Mouse (Mus musculus): ENCODE data around the gene Vps37b. TPM values are rescaled to one million over a fixed set of nuclear protein-coding genes. Genes with fewer than 3 reads are reported as not detected.
A peak's percentile ranks its signal among the peaks of the same experiment; 100 is the strongest.

Gene Vps37b
- polyA plus RNA-seq, 1 experiment from 2014 or later: 51.2 TPM

- no peak overlapping the region for H3K4me3 ChIP-seq
- DNase-seq (ENCODE audit: extremely low spot score, low spot score): no peak
- no peaks in the 10 kb centered on the region for H3K36me3 ChIP-seq (replicated peaks)
- H3K4me1 ChIP-seq: peaks cover 32% of the 10 kb centered on the region
- 86% methylated on average over 18 of the region's 18 CpGs for WGBS
- peaks cover 25% of the 10 kb centered on the region for H3K27me3 ChIP-seq (ENCODE audit: poor library complexity, severe bottlenecking)
- no peak overlapping the region for H3K27ac ChIP-seq
- H3K9me3 ChIP-seq: no peaks in the 10 kb centered on the region
Measured at GRCm38 (mm10) chr5:123979221-123979979, 52.7 kb downstream of the Vps37b start.

- peaks cover 45% of the 10 kb centered on the region for H3K4me1 ChIP-seq
- no peak overlapping the region for H3K4me3 ChIP-seq
- no peaks in the 10 kb centered on the region for H3K36me3 ChIP-seq (replicated peaks)
- no peaks in the 10 kb centered on the region for H3K9me3 ChIP-seq
- DNase-seq (ENCODE audit: extremely low spot score, low spot score): no peak
- H3K27me3 ChIP-seq (ENCODE audit: poor library complexity, severe bottlenecking): peaks cover 31% of the 10 kb centered on the region
- WGBS: 83% methylated on average over 5 of the region's 5 CpGs
- no peak overlapping the region for H3K27ac ChIP-seq
Measured at GRCm38 (mm10) chr5:123978131-123978530, 53.9 kb downstream of the Vps37b start.

- Histone ChIP-seq H3K9me3 (no peaks in the 10 kb centered on the region), H3K36me3 (replicated peaks) (no peaks in the 10 kb centered on the region), H3K4me3 (no peak overlapping the region), H3K27ac (no peak overlapping the region), H3K27me3 (ENCODE audit: poor library complexity, severe bottlenecking) (peaks cover 39% of the 10 kb centered on the region), H3K4me1 (peaks cover 42% of the 10 kb centered on the region)
- DNase-seq (ENCODE audit: extremely low spot score, low spot score): no peak
- 48% methylated on average over 3 of the region's 3 CpGs for WGBS
Measured at GRCm38 (mm10) chr5:123977231-123977630, 54.8 kb downstream of the Vps37b start.

GRCm38 (mm10) chr5:123975668-123976180 lies 56.3 kb downstream of the Vps37b start:
- H3K9me3 ChIP-seq: no peaks in the 10 kb centered on the region
- H3K27me3 ChIP-seq (ENCODE audit: poor library complexity, severe bottlenecking): peaks cover 46% of the 10 kb centered on the region
- no peak overlapping the region for H3K4me3 ChIP-seq
- H3K36me3 ChIP-seq (replicated peaks): no peaks in the 10 kb centered on the region
- no peak for DNase-seq (ENCODE audit: extremely low spot score, low spot score)
- no peak overlapping the region for H3K27ac ChIP-seq
- H3K4me1 ChIP-seq: peaks cover 42% of the 10 kb centered on the region
- WGBS: 85% methylated on average over 6 of the region's 6 CpGs

GRCm38 (mm10) chr5:123974616-123975111 lies 57.4 kb downstream of the Vps37b start:
- WGBS: 41% methylated on average over 11 of the region's 11 CpGs
- DNase-seq (ENCODE audit: extremely low spot score, low spot score): no peak

GRCm38 (mm10) chr5:123974179-123974485 lies 57.9 kb downstream of the Vps37b start:
- no peaks in the 10 kb centered on the region for H3K36me3 ChIP-seq (replicated peaks)
- H3K27me3 ChIP-seq (ENCODE audit: poor library complexity, severe bottlenecking): peaks cover 46% of the 10 kb centered on the region
- peak overlapping the region; percentile 78 for H3K4me3 ChIP-seq
- H3K9me3 ChIP-seq: no peaks in the 10 kb centered on the region
- peaks cover 39% of the 10 kb centered on the region for H3K4me1 ChIP-seq
- peak overlapping the region; percentile 82 for H3K27ac ChIP-seq
- under 1% methylated on average over 14 of the region's 14 CpGs for WGBS
- DNase-seq (ENCODE audit: extremely low spot score, low spot score): no peak

More at GRCm38 (mm10) chr5:123974616-123975111, 57.4 kb downstream of the Vps37b start:
- H3K9me3 ChIP-seq: no peaks in the 10 kb centered on the region
- H3K4me1 ChIP-seq: peaks cover 42% of the 10 kb centered on the region
- peaks cover 46% of the 10 kb centered on the region for H3K27me3 ChIP-seq (ENCODE audit: poor library complexity, severe bottlenecking)
- H3K4me3 ChIP-seq: peak overlapping the region; percentile 78
- H3K36me3 ChIP-seq (replicated peaks): no peaks in the 10 kb centered on the region
- H3K27ac ChIP-seq: no peak overlapping the region

- DNase-seq (ENCODE audit: extremely low spot score, low spot score): peak; percentile 58
- Histone ChIP-seq H3K27ac (peak within 1 kb of the TSS; percentile 82), H3K27me3 (ENCODE audit: poor library complexity, severe bottlenecking) (peaks cover 46% of the 10 kb centered on the region), H3K4me1 (peaks cover 39% of the 10 kb centered on the region), H3K9me3 (no peaks in the 10 kb centered on the region), H3K36me3 (replicated peaks) (no peaks in the 10 kb centered on the region), H3K4me3 (peak within 1 kb of the TSS; percentile 78)
- under 1% methylated on average over 106 of the region's 106 CpGs for WGBS
Measured at GRCm38 (mm10) chr5:123973299-123974178, 58.5 kb downstream of the Vps37b start, which contains the start of gene Hip1r. Hip1r (plus strand) TSS chr5:123973628.

GRCm38 (mm10) chr5:123972453-123972852 lies 59.6 kb downstream of the Vps37b start:
- H3K4me3 ChIP-seq: no peak overlapping the region
- H3K9me3 ChIP-seq: no peaks in the 10 kb centered on the region
- H3K27me3 ChIP-seq (ENCODE audit: poor library complexity, severe bottlenecking): peaks cover 46% of the 10 kb centered on the region
- DNase-seq (ENCODE audit: extremely low spot score, low spot score): no peak
- H3K27ac ChIP-seq: no peak overlapping the region
- 78% methylated on average over 6 of the region's 6 CpGs for WGBS
- H3K36me3 ChIP-seq (replicated peaks): no peaks in the 10 kb centered on the region
- peaks cover 35% of the 10 kb centered on the region for H3K4me1 ChIP-seq

GRCm38 (mm10) chr5:123970576-123970975 lies 61.5 kb downstream of the Vps37b start:
- Histone ChIP-seq H3K4me1 (peaks cover 19% of the 10 kb centered on the region), H3K27me3 (ENCODE audit: poor library complexity, severe bottlenecking) (peaks cover 33% of the 10 kb centered on the region), H3K36me3 (replicated peaks) (no peaks in the 10 kb centered on the region), H3K27ac (no peak overlapping the region), H3K4me3 (no peak overlapping the region), H3K9me3 (no peaks in the 10 kb centered on the region)
- WGBS: 88% methylated on average over 4 of the region's 4 CpGs
- no peak for DNase-seq (ENCODE audit: extremely low spot score, low spot score)

- H3K27ac ChIP-seq: no peak overlapping the region
- no peak overlapping the region for H3K4me3 ChIP-seq
- 79% methylated on average over 8 of the region's 8 CpGs for WGBS
- H3K27me3 ChIP-seq (ENCODE audit: poor library complexity, severe bottlenecking): peaks cover 20% of the 10 kb centered on the region
- no peaks in the 10 kb centered on the region for H3K36me3 ChIP-seq (replicated peaks)
- no peaks in the 10 kb centered on the region for H3K9me3 ChIP-seq
- DNase-seq (ENCODE audit: extremely low spot score, low spot score): no peak
- peaks cover 12% of the 10 kb centered on the region for H3K4me1 ChIP-seq
Measured at GRCm38 (mm10) chr5:123969216-123969615, 62.9 kb downstream of the Vps37b start.

GRCm38 (mm10) chr5:123968468-123968867 lies 63.6 kb downstream of the Vps37b start:
- 96% methylated on average over 5 of the region's 5 CpGs for WGBS
- Histone ChIP-seq H3K4me1 (peaks cover 5% of the 10 kb centered on the region), H3K27ac (no peak overlapping the region), H3K4me3 (no peak overlapping the region), H3K36me3 (replicated peaks) (no peaks in the 10 kb centered on the region), H3K27me3 (ENCODE audit: poor library complexity, severe bottlenecking) (peaks cover 18% of the 10 kb centered on the region), H3K9me3 (no peaks in the 10 kb centered on the region)
- no peak for DNase-seq (ENCODE audit: extremely low spot score, low spot score)

- Histone ChIP-seq H3K27me3 (ENCODE audit: poor library complexity, severe bottlenecking) (0 out of 2 replicates have a peak, but pooled peaks cover 2% of the 10 kb centered on the region), H3K36me3 (replicated peaks) (no peaks in the 10 kb centered on the region), H3K27ac (no peak overlapping the region), H3K4me3 (no peak overlapping the region), H3K4me1 (no peaks in the 10 kb centered on the region), H3K9me3 (no peaks in the 10 kb centered on the region)
- no peak for DNase-seq (ENCODE audit: extremely low spot score, low spot score)
- WGBS: 90% methylated on average over 2 of the region's 2 CpGs
Measured at GRCm38 (mm10) chr5:123966759-123967158, 65.3 kb downstream of the Vps37b start.
